Mouse (Mus musculus) liver, embryonic 14.5 days (tissue): ENCODE measurements at regions not wholly inside any gene's neighbourhood (a gene's known extent, or its start where the extent isn't known, plus 50 kb on each side); places are given as distances from the start of the nearest gene placed in this dataset.

ENCODE experiments used
- CTCF ChIP-seq: IDR thresholded peaks from 2 replicates; pipeline ENCODE4 v1.5.1; 2016; ENCODE audit warnings: antibody characterized with exemption, low read depth, control low read depth
- EP300 ChIP-seq: IDR thresholded peaks from 2 replicates; pipeline ENCODE4 v1.6.1; 2016; ENCODE audit warnings: antibody characterized with exemption, low read depth

- TF ChIP-seq CTCF (no peak), EP300 (no peak)
Observed at GRCm38 (mm10) chr7:69715081-69715480, 651.5 kb downstream of the Nr2f2 start.
